Mouse (Mus musculus) heart, postnatal 0 days (tissue): Measurements from ENCODE around the gene Cdk19. TPM values are rescaled to one million over a fixed set of nuclear protein-coding genes. Genes with fewer than 3 reads are reported as not detected.
A peak's percentile ranks its signal among the peaks of the same experiment; 100 is the strongest.

ENCODE experiments used
- ATAC-seq: fragments of 200-750 bp; cut with Nextera tagmentation; 2 replicates; pipeline ENCODE4 v1.8.0; 2017; ENCODE audit warnings: low read depth, moderate number of reproducible peaks, moderate library complexity; ENCODE audit not compliant: insufficient read depth
- DNase-seq: peaks from one replicate; pipeline ENCODE4 v3.0.0-alpha.2; 2016; ENCODE audit warnings: low spot score
- H3K27ac ChIP-seq: fragments of 300-500 bp; sonication (generic); 2 replicates; pipeline ENCODE4 v1.5.1; 2014; ENCODE audit warnings: low read depth, mild to moderate bottlenecking
- H3K27me3 ChIP-seq: fragments of 300-500 bp; sonication (generic); 2 replicates; pipeline ENCODE4 v1.6.1; 2014; ENCODE audit warnings: low read length, mixed read lengths; ENCODE audit not compliant: control insufficient read depth, insufficient read depth
- H3K36me3 ChIP-seq: fragments of 300-500 bp; sonication (generic); replicated peaks from 2 replicates; pipeline ENCODE4 v1.6.1; 2014; ENCODE audit warnings: low read length, mixed read lengths; ENCODE audit not compliant: control insufficient read depth, insufficient read depth
- H3K4me1 ChIP-seq: fragments of 300-500 bp; sonication (generic); 2 replicates; pipeline ENCODE4 v1.6.1; 2014; ENCODE audit warnings: antibody characterized with exemption; ENCODE audit not compliant: control insufficient read depth, insufficient read depth
- H3K4me2 ChIP-seq: fragments of 300-500 bp; sonication (generic); 2 replicates; pipeline ENCODE4 v1.6.1; 2014; ENCODE audit warnings: low read depth, mild to moderate bottlenecking, low read length, moderate library complexity
- H3K4me3 ChIP-seq: fragments of 300-500 bp; sonication (generic); 2 replicates; pipeline ENCODE4 v1.5.1; 2014; ENCODE audit warnings: low read depth, low read length
- H3K9ac ChIP-seq: fragments of 300-500 bp; sonication (generic); replicated peaks from 2 replicates; pipeline ENCODE4 v1.6.1; 2014; ENCODE audit warnings: low read depth, low read length, mixed read lengths
- H3K9me3 ChIP-seq: fragments of 300-500 bp; sonication (generic); replicated peaks from 2 replicates; pipeline ENCODE4 v1.6.1; 2016; ENCODE audit warnings: low read length; ENCODE audit not compliant: control insufficient read depth
- CTCF ChIP-seq: IDR thresholded peaks from 2 replicates; pipeline ENCODE4 v1.5.1; 2016; ENCODE audit warnings: antibody characterized with exemption, control low read depth, low read depth
- EP300 ChIP-seq: IDR thresholded peaks from 2 replicates; pipeline ENCODE4 v1.6.1; 2016; ENCODE audit warnings: antibody characterized with exemption, low read depth
- WGBS: fragments of 180-500 bp; shearing (Covaris S2); extraction: QIAGEN DNeasy Blood & Tissue Kit; methylation state at CpG from one replicate; pipeline ENCODE4 v1.1.7; 2014; 5-methylcytosine and 5-hydroxymethylcytosine counted together
- polyA plus RNA-seq: library from polyadenylated mRNA; unstranded; fragments of >200 nt; fragmentation: Nextera tagmentation; extraction: Ambion mirVana; gene quantifications from 2 replicates; pipeline ENCODE4 v1.2.1, GENCODE M21; 2015
- total RNA-seq: library from RNA; depleted of rRNA; stranded (reverse); fragments of >200 nt; gene quantifications from 2 replicates; pipeline ENCODE4 v1.2.3, GENCODE M21; 2014; ENCODE audit warnings: low replicate concordance

Gene Cdk19
- total and polyA plus RNA-seq, 2 experiments from 2014 or later: 3.1 to 11.6 TPM

DNA sequence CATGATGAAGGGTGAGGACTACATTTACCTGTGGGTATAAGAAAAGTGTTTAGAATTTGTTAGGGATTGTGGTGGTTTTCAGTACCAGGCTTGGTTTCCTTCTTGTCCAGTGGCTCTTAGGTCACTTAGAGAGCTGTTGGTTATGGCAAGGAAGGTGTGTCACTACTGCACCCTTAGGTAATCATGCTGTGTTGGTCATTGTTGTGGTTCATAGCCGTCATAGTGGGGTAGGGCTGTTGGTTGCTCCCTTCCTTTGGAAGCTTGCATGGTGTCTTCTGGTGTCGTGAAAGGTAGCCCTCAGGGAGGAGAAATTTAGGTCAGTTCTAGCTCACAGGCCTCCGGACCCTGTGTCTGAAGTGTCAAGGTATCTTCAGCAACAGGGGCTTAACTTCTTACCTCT lies 46.0 kb downstream of the Cdk19 start:
- H3K4me3 ChIP-seq: no peak overlapping the region
- no peaks in the 10 kb centered on the region for H3K4me1 ChIP-seq
- H3K9me3 ChIP-seq: no peaks in the 10 kb centered on the region
- ATAC-seq (no peak), DNase-seq (no peak)
- TF ChIP-seq EP300: no peak
- TF ChIP-seq CTCF: no peak
- no peaks in the 10 kb centered on the region for H3K27me3 ChIP-seq
- H3K36me3 ChIP-seq: no peaks in the 10 kb centered on the region
- H3K4me2 ChIP-seq: no peak overlapping the region
- H3K27ac ChIP-seq: no peak overlapping the region
- WGBS: 89% methylated on average over 3 of the region's 3 CpGs
- H3K9ac ChIP-seq: no peak overlapping the region

DNA sequence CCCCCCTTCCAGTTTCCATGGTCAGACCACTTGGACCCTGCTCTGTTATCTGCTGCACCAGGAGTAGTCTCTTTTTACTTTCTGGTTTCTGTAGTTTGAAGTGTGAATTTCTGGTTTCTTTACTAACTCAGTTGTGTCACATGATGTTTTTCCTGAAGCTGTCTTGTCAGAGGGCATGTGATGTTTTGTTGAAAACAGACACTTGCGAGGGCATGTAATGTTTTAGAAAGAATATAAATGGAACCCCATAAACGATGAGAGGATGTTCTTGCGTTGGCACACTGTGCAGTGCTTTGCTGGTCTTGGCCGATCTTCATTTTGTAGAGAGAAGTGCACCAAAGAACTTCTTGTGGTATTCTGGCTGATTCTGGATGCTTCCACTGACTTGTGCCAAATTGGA lies 46.8 kb downstream of the Cdk19 start:
- no peak overlapping the region for H3K9ac ChIP-seq
- no peaks in the 10 kb centered on the region for H3K9me3 ChIP-seq
- H3K27ac ChIP-seq: no peak overlapping the region
- WGBS: 87% methylated on average over 4 of the region's 4 CpGs
- no peaks in the 10 kb centered on the region for H3K4me1 ChIP-seq
- DNase-seq (no peak), ATAC-seq (no peak)
- H3K36me3 ChIP-seq: no peaks in the 10 kb centered on the region
- no peak overlapping the region for H3K4me3 ChIP-seq
- no peak overlapping the region for H3K4me2 ChIP-seq
- H3K27me3 ChIP-seq: no peaks in the 10 kb centered on the region
- no peak for TF ChIP-seq CTCF
- no peak for TF ChIP-seq EP300

DNA sequence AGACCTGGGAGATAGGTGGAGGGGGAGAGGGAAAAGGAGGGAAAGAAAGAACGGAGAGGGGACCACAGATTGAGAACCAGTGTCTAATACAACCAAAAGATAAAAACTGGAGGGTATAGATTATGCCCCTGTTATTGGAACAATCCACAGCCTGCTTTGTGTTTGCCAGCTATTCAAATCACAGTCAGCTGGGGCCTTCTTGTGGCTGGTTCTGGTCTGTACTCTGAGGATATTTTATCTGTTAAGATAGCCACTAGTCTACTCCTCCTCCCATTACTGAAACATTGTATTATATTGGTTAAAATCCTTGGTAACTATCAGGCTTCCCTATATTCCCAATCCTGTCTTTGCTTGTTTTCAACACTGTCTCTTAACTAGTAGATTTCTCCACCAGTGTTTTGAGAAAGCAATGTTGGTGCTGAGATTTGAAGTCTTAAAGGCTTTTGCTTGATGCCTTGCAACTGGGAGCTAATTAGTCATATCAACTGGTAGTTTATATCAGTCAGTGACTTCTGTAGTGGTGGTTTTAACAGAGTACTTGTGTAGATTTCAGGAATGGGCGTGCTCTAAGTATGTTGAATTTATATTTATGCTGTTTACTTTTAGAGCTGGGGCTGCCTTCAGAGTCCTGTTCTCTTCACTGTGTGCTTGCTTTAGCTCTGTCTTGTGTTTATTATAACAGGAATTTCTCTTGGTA lies 54.2 kb downstream of the Cdk19 start:
- no peaks in the 10 kb centered on the region for H3K27me3 ChIP-seq
- H3K4me3 ChIP-seq: no peak overlapping the region
- H3K4me2 ChIP-seq: no peak overlapping the region
- no peak overlapping the region for H3K27ac ChIP-seq
- no peak for DNase-seq
- no peaks in the 10 kb centered on the region for H3K36me3 ChIP-seq
- H3K9ac ChIP-seq: no peak overlapping the region
- TF ChIP-seq CTCF: 0 out of 2 replicates have a peak, but pooled peaks have one; percentile 6
- TF ChIP-seq EP300: no peak
- no peaks in the 10 kb centered on the region for H3K4me1 ChIP-seq
- 56% methylated on average over 2 of the region's 2 CpGs for WGBS
- no peaks in the 10 kb centered on the region for H3K9me3 ChIP-seq
- no peak for ATAC-seq

DNA sequence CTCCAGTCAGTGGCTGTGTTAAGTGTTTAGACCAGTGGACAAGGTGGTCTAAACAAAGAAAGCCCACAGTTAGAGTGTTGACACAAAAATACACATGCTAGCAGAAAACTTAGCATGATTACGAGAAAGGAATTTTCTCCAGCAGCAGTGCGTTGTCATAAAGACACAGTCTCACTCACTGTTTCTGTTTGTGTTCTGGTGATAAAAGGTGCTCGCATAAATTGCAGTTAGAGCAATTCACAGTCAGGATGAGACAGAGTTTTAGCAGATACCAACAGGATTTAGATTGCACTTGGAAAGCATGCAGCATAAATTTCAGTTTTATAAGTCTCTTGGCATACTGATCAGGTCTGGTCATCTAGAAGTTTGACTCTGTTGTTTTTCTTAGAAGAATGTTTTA lies 59.5 kb downstream of the Cdk19 start:
- no peaks in the 10 kb centered on the region for H3K9me3 ChIP-seq
- ATAC-seq: no peak
- no peak overlapping the region for H3K4me3 ChIP-seq
- WGBS: 48% methylated on average over 3 of the region's 3 CpGs
- H3K27me3 ChIP-seq: no peaks in the 10 kb centered on the region
- H3K9ac ChIP-seq: no peak overlapping the region
- DNase-seq: no peak
- no peaks in the 10 kb centered on the region for H3K4me1 ChIP-seq
- H3K27ac ChIP-seq: no peak overlapping the region
- no peak overlapping the region for H3K4me2 ChIP-seq
- TF ChIP-seq CTCF: no peak
- TF ChIP-seq EP300: no peak
- no peaks in the 10 kb centered on the region for H3K36me3 ChIP-seq

DNA sequence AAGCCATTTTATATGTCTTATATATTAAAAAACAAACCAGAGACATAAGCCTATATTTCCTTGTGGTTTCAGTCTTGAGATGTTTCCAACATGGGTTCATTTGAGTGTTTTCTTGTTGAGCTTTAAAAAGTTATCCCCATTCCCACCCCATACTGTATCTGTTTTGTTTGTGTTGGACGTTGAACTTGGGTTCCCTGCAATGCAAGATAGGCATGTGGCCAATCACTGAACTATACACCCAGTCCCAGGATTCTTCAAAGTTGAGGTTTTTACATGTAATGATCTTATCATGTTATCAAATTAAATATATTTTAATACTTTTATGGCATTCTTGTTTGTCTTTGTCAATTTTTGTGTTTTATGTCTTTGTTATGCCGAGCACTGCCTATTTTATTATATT lies 60.0 kb downstream of the Cdk19 start:
- Histone ChIP-seq H3K27me3 (no peaks in the 10 kb centered on the region), H3K4me1 (no peaks in the 10 kb centered on the region), H3K4me3 (no peak overlapping the region), H3K36me3 (no peaks in the 10 kb centered on the region), H3K9ac (no peak overlapping the region), H3K9me3 (no peaks in the 10 kb centered on the region), H3K27ac (no peak overlapping the region), H3K4me2 (no peak overlapping the region)
- ATAC-seq (no peak), DNase-seq (no peak)
- TF ChIP-seq EP300 (no peak), CTCF (no peak)
- 56% methylated on average over 2 of the region's 2 CpGs for WGBS

DNA sequence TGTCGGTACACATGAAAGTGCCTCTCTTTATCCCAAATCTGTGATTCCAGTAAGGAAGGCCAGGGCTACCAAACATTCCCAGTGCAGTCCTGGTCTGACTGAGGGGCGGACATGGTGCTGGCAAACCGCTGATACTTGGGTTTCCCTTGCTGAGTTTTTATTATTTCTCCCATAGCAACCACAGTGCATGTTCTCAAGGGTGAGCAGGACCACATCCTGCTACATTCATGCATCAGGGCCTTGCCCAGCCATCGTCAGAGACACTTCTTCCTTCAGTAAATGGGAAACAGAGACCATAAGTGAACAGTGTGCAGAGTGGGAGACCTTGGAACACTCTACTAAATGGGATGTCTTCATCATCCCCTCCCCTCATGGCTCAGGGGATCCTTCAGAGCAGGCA lies 60.9 kb downstream of the Cdk19 start:
- no peaks in the 10 kb centered on the region for H3K9me3 ChIP-seq
- H3K4me2 ChIP-seq: no peak overlapping the region
- no peaks in the 10 kb centered on the region for H3K27me3 ChIP-seq
- H3K9ac ChIP-seq: no peak overlapping the region
- ATAC-seq (no peak), DNase-seq (no peak)
- H3K27ac ChIP-seq: no peak overlapping the region
- 73% methylated on average over 4 of the region's 4 CpGs for WGBS
- H3K4me3 ChIP-seq: no peak overlapping the region
- TF ChIP-seq CTCF: no peak
- no peak for TF ChIP-seq EP300
- H3K36me3 ChIP-seq: no peaks in the 10 kb centered on the region
- no peaks in the 10 kb centered on the region for H3K4me1 ChIP-seq
